Mouse (Mus musculus) mature B cell (primary cell): ENCODE results near the gene Sp2.

ENCODE experiments used
- in situ Hi-C: fragments of 300-500 bp; cut with MboI; formaldehyde crosslinking; loops from 2 replicates; pipeline ENCODE4 v1.14.3; 2019

Gene Sp2

DNA sequence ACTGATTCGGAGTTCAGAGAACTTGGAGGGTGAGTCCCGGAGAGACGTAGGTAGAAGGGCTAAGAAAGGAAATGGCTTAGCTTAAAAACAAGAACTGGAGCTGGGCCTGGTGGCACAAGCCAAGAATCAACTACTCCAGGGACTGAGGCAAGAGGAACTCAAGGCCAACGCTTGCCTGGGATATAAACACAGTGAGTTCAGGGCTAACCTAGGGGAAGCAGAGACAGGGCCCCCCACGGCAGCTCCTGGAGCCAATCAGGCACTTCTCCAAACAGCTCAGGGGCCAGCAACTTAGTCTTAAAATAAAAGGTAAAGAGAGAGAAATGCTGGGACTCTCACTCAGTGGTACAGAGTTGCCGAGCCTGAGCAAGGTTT is 44.3 kb downstream of the Sp2 start:
- in situ Hi-C loops, result no loop called here

DNA sequence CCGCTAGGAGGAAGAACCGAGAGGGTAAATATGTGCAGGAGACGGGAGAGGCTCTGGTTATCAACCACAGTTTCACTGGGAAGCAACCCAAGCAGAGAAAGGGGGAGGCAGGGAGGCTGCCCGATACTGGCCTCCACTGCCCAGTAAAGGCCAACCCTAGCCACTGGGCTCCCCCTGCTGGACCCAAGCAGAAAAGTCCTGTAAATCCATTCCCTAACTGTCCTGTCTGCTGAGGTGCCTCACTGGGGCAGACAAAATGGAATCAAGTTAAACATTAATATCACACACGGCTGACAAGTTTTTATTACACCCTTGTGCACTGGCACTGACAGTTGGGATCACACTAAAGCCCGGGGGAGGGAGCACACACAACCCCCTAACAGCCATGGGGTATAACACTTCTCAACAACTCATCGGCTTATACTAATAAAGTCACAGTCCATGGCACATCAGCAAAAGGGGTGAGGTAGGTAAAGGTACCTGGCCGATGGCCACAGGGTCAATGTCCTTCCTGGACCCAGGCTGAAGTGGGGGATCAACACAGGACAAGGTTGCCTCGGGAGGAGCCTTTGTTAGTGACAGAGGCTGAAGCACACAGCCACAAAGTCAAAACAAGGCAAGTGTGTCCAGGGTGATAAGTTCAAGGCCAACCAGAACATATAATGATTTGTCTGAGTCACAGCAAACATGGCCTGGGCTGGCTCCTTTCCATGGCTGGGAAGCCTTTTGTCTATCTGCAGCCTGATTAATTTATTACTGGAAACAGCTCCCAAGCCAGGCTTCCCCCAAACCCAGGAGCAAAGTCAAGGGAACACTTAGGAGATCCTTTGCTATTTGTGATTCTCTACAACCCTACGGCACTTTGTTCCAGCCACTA is 45.0 kb downstream of the Sp2 start:
- in situ Hi-C loops, result no loop called here

DNA sequence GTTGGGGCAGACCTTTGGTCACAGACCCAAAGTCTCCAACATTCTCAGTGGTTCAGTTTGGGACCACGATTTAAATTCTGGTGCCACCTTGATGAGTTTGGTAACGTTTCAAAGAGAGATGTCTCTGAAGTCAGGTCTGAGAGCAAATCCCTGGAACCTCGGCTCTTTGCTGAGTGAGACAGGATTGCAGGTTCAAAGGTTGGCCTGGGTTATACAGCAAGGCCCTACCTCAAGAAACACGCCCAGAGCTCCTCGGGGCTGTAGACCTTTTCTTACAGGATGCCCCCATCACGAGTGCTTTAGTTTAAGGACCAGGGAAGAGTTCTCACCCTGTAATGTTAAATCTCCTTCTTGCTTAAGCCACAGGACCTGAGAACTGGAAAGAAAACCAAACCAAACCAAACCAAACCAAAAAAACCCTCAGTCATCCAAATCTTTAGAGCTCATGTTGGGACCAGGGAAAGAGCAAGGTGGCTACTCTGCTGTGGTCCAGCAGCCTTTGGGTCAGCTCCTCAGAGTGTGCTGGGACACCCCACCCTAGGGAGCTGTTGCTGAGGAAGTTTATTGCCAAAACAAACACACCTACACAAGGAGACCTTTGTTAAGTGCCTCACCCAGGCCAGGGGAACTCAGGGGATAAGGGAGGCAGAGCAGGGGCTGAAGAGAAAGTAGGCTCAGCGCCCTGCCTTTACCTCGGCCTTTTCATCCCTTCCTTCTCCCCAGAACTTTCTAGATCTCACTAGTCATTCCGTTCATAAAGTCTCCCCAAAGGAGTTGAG is 46.7 kb downstream of the Sp2 start:
- in situ Hi-C loops, result no loop called here

DNA sequence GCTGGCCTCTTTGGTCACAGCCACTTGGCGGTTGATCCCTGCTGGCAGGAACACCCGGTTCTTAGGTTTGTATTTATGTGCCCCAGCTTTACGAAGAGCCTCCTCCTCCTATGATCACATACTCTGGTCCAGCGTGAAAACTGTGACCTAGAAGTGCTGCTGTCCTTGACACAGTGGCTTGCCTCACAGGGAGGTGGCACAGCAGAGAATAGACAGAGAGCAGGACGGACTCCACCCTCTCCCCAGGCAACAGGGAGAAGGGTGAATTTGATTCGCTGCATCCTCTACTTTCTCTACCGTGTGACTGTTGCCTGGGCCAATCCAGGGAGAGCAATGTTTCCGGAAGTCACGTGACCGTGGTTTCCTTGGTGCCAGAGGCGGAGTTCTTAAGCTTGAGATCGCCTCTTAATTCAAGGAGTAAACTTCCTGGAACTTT is 47.8 kb downstream of the Sp2 start:
- in situ Hi-C loops, result no loop called here

DNA sequence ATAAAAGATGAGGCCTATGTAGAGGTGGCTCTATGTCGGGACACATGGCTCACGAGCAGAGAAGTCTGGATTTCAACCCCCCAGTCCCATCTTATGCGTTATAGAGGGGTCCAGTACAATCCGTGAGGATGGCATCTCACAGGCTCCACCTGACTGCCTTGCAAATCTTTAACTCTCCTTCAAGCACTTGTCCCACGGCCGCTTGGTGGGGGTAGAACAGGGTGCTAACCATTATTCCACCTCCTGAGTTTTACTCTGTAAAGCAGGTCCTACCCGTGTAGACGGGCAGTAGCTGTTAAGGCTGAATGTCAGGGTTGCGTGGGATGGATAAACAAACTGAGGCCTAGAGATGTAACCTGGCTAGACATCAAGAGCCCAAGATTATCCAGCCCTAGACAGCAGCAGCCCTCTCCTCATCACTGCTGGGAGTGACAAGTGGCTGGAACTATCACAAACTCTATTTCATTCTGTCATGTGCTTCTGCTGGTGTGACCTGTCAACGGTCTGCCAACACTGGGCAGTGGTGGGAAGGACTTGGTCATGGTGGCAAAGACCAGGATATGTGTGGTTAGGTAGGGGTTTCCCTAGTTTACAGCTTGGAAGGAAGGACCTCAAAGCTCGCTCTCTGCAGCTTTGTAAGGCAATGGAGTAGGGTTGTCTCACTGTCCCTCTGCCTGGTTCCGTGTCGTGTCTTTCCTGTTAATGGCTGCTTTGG is 49.0 kb downstream of the Sp2 start:
- in situ Hi-C loops, result no loop called here

DNA sequence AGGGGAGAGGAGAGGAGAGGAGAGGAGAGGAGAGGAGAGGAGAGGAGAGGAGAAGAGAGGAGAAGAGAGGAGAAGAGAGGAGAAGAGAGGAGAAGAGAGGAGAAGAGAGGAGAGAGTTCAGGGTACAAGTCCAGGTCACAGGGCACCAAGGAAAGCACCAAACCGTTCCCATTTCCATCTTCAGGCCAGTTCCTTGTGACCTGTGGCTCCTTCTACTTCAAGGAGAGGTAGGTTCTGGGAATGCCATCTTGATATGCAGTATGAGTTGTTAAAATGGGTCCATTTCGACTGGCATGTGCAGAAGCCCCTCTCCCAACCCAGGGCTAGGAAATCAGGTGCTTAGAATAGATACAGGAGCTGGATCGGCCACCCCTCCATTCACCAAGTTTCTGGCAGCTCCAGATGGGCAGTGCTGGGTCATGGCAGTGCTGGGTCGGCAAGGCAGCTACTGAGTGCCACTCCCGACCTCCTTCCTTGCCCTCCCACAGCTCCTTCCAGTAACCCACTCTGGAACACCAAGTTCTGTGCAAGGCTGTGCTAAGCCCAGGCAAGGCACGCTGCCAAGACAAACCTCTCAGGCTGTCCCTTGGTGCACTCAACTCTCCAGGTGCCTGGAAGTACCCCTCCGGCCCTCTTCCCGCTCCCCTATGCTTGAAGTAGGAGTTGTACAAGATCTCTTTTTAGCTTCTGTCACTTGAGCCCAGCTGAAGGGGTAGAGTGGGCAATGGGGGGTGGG is 51.3 kb downstream of the Sp2 start:
- in situ Hi-C loops, result no loop called here

DNA sequence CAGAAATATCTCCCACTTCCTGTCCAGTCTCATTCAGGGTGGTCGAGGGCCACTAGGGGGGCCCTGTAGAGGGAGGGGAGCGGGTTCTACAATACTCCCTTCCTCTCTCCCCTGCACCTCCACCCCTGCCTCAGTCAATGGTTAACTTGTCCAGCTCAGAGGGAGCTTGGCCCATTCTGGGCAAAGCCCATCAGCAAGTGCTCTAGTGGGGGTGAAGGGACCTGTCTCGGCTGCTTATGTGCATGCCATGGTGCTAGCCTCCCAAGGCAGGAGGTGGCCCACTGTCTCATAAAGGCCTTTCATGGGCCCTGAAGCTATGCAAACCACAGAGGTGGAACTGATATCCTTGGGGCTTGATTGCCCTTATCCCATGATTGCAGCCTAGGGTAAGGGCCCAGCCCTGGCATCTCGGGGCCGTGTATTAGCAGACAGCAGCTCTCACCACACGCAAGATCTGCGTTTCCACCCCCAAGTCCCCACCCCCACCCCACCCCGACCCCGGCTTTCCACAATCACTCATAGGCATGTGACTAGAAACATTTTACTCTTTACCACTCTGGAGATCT is 52.9 kb downstream of the Sp2 start:
- in situ Hi-C loops, result no loop called here

DNA sequence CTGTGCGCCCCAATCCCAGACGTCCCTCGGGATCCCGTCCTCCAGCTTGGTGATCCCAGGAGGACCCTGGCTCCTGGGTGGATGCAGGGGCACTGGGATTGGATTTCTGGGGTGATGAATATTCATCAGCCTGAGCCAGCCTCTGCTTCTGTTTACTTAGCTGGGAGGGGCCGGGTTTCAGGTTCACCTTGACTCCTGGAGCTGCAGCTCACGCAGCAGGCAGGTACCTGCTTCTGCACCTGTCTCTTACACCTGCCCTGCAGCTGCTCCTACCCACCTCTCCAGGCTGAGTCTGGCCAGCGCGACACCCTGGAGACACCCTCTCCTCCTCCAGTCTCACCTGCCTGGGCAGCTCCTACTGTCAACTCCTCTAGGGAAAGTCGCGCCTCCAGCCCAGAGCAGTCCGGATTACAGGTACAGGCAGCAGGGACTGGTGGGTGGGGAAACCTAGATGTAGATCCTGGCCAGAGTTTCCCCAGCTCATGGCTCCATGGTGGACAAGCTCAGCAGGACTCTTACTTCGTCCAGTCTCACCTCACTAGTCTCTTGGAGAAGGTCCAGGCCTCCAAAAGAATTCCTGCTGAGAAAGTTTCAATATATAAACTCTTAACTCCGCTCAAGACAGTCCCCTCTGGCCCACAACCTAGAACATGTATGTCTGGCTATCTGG is 53.5 kb downstream of the Sp2 start:
- in situ Hi-C loops, result no loop called here

DNA sequence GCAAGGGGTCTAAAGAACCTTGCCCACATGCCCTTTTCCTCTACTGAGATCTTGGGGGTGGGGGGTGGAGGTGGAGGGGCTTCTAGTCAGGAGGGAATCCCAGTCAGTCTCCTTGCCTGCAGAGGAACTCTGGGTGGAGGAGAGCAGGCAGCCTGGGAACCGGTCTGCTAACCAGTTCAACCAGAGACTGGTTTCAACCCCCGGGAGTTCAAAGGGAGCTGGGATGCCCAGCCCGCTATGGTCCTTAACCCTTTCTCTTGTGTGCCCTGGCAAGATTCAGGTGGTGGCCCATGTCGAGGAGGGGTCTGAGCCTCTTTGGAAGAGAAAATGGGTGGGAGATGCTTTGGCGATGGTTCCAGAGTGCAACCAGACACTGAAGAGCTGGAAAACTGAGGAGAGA is 54.1 kb downstream of the Sp2 start:
- in situ Hi-C loops, result no loop called here

DNA sequence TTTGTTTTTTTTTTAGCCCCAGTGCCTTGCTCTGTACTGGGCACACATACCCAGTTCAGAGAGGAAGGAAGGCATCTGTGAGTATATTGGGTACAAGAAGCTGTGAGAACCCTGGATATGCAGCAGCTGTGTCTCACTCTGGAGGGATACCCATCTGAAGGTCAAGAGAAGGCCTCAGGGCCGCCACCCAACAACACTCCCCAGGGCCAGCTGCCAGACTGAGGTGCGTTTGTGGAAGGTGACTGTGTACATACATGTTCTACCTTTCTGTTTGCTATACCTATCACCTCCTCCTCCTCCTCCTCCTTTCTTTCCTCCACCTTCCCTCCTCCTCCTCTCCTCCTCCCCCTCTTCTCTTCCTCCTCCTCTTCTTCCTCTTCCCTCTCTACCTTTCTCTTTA is 54.7 kb downstream of the Sp2 start, which contains the start of gene Prr15l:
Prr15l (plus strand) TSS at position 17 of the 400 bp plus-strand sequence.
- in situ Hi-C loops, result no loop called here

DNA sequence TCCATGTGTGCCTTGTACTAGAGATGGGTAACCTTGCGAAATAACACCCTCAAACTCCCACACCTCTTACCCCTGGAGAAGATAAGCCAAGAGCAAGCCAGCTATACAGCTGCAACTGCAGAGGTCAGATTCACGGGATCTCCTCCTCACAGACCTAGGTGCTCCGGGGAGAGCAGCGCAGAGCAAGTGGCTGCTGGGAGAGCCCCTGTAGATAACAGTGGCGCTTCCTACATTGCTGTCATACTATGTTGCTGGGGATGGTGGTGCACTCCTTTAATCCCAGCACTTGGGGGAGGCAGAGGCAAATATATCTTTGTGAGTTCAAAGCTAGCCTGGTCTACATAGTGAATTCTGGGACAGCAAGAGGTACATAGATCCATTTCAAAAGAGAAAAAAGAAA is 56.2 kb downstream of the Sp2 start:
- in situ Hi-C loops, result no loop called here

DNA sequence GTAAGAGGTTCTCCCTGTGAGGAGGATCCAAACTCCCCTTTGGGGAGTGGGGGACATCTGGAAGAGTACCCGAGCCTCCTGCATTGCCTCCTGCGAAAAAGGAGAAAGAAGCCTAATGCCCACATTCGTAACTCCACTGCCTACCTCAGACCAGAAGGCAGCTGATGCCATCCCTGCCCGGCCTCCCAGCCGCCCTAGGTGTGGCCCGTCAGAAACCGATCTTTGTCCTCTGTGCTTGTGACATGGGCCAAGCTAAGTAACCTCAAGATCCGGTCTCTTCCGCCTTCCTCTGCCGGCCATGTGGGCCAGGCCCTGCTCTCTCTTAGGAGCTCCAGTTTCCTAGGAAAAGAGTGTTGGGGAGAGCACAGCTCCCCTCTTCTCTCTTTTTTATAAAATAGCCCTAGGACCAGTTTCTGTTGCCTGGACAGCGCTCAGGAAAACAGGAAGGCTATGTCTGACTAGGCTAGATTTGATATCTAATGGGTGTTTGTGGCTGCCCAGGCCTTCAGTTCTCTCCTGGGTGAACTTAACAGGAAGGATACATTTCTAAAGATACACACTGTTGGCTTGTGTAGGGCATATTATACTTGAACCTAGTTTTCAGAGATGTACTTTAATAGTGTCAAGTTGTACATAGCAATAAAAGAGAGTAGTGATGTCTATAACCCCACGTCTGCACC is 57.1 kb downstream of the Sp2 start:
- in situ Hi-C loops, result no loop called here

DNA sequence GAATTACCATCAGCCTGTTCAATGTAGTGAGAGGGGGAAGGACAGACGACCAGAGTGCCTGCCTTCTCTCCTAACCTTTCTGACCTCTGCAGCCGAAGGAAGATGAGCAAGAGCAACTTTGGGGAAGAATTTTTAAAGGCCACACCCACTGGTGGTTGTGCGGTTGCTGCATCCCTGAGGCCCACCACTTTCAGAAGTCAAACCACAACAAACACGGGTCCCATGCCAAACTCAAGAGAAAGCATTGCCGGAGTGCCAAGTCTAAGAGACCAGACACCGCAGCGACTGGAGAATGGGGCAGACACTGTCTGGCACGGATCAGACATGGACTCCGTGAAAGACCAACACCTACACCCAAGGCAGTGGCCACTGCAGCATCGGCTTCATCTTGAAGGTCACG is 57.9 kb downstream of the Sp2 start:
- in situ Hi-C loops, result no loop called here

DNA sequence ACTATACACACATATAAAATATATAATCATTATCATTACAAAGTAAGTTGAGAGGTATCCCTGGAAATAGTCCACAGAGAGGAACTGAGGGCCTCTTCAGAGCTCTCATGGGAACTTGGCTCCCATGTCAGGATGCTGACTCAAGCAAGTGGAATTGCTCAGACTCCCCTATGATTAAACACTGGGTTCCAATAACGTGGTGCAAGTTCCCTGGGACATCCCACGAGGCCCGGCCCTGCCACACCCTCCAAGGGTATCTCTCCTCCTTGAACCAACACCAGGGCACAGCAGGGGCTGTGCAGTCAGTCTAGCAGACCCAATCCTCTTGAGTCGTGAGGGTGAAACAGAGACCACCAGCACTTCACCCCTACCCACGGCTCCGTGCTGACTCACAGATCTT is 63.8 kb downstream of the Sp2 start:
- in situ Hi-C loops, result no loop called here

DNA sequence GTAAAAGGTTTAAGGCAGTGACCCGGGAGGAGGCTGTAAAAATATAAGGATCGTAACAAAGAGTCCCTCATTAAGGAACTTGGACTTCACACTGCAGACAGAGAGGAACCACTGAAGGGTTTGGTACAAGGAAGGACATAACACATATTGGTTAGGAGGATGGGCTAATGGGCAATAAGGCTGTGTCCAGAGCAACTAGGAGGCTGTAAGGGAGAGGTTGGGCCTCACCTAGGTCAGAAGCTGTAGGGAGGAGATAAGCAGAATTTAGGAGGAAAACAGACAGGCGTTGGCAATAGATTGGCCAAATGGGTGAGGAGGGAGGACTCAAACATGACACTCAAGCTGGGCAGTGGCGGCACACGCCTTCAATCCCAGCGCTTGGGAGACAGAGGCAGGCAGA is 65.3 kb downstream of the Sp2 start:
- in situ Hi-C loops, result no loop called here

DNA sequence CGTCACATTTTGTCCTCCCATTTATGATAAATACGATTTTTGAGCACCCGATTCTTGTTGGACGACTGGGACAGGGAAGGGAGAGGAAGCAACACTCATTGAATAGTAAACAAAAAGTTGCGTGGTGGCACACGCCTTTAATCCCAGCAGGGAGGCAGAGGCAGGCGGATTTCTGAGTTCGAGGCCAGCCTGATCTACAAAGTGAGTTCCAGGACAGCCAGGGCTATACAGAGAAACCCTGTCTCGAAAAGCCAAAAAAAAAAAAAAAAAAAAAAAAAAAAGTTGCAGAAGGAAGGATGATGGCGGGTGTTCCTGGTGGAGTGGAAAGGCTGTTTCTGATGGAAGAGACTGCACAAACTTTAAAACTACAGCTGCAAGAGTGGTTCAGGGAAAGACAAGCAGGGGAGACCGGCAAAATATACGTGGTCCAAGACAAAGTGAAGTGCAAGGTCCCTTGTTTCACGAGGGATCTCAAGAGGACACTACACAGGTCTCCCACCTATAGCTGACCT is 65.8 kb downstream of the Sp2 start:
- in situ Hi-C loops, result no loop called here

DNA sequence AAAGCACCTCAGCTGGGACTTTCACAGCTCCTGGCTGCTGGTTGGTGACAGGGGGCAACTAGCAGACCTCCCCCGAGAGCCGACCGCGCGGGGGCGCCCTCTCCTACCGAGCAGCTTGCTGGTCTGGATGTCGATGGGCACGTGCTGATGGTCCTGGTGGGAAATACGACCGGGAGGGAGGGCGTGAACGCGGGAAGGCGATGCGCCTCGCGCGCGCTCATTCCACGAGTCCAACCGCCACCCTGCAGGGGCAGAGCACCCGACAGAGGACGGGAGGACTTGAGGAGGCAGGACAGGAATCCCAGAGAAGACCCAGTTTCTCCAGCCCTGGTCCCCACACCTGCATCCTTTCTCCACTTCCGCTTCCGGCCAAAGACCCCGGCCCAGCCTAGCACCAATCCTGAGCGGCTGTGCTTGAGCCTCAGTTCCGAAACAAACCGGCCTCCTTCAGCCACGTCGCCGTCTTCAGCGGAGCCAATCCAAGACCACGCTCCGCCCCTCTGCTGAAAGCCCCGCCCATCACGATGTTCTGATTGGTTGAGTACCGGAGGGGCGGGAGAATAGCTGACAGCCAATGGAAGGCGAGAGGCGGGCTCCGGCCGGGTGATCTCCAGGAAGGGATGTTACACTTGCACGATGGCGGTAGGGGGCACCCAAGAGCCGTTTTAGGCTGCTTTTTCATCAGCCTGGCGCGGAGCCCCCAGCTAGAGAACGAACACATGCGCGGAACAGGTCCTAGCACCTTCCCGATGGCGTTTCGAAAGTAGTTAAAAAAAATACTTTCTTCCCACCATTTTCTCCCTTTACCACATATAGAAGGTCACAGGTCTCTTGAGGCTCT is 66.5 kb downstream of the Sp2 start, which contains the start of gene Cdk5rap3:
Cdk5rap3 (minus strand) TSS at position 453 of the 841 bp plus-strand sequence.
- in situ Hi-C loops, result no loop called here

DNA sequence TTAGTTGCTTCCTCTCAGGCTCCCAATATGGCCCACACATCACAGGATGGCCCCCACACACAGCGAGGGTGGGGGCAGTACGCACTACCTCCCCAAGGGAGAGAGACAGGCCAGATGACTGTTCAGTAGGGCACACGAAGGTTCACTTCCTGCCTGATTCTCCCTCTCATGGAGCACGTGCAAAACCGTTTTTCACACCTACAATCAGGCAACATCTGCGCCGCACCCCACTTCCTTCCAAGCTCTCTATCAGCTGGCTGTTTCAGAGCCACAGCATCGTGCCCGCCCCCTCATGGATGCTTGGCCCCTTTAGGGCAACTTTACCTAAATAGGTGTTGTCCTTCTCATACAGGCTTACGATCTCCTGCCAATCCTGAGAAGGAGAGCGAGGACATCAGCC is 70.1 kb downstream of the Sp2 start:
- in situ Hi-C loops, result no loop called here

DNA sequence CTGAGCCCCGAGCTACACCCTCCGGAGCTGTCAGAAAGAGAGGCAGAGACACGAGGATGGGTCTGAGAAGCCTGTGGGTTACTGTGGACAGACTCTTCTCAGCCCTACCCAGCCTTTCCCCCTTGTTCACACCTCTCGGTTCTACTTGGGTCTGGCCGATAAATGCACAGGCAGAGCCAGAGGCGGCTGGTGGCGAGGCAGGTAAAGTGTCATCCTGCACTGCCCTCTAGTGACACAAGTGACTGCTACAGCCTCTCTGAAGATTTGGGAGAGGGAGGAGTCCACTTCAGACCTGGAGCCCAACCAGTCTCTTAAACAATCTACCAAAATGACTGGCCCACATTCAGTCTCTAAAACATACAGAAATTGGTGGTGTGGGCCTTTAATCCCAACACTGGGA is 72.8 kb downstream of the Sp2 start:
- in situ Hi-C loops, result no loop called here
